ENCODE assay signal across 8 mouse cellular contexts in the genomic region with DNA sequence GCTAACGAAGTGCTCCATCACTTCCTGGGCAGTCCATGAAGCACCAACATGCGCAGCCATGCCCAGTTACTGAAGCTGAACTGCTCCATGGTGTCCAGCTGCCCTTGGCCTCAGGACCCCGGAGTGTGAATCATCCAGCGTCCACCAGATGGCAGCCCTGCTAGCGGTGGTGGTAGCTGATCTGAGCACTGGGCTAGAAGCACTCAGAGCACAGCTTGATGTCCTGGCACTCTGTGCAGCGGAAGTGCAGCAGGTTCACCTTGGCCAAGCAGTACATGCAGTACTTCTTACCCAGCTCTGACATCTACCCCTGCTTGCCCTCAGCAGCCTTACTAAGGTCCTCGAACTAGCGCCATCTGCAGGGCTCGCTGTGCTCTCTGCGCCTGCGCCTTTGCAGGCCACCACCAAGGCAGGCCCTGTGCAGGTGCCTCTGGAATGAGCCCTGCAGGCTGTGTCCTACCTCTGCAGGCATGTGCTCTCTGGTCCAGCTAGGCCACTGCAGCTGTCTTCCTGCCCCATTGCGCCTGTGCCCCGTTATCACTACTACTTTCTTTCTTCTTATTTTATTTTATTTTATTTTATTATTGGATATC.
DNase-seq lines count a peak whose midpoint lies in the region; ATAC-seq lines count a peak whose summit lies in the region.
"Not testable (repeated sequence)": the region's sequence is repeated elsewhere in the genome, so short reads cannot be mapped to it uniquely, and the experiment has no call there.

No protein-coding gene starts in this region.

- peak; percentile 79 for ATAC-seq in intestine, embryonic 16.5 days
- ATAC-seq in lung, embryonic 15.5 days (ENCODE audit: borderline replicate concordance, extremely low read depth, low FRiP score, low TSS enrichment) = peak; percentile 42; the same call in 1 of the 2 replicates
- ATAC-seq in midbrain, embryonic 11.5 days (ENCODE audit: low FRiP score) = peak; percentile 40; the same call in 1 of the 2 replicates

- not testable (repeated sequence) for H3K27ac ChIP-seq in intestine, embryonic 16.5 days (ENCODE audit: low read length); lung, embryonic 15.5 days; midbrain, embryonic 11.5 days (ENCODE audit: low read depth, low read length)

- 28% methylated on average over 11 of the region's 13 CpGs for WGBS in intestine, embryonic 16.5 days
- 34% methylated on average over 13 of the region's 13 CpGs for WGBS in lung, embryonic 15.5 days
- WGBS in midbrain, embryonic 11.5 days = 35% methylated on average over 10 of the region's 13 CpGs

- H3K4me3 ChIP-seq in intestine, embryonic 16.5 days (ENCODE audit: low read length); lung, embryonic 15.5 days; midbrain, embryonic 11.5 days (ENCODE audit: low read depth, low read length): not testable (repeated sequence)

- not testable (repeated sequence) for H3K4me1 ChIP-seq in intestine, embryonic 16.5 days (ENCODE audit: control insufficient read depth, insufficient read depth, low read length); lung, embryonic 15.5 days; midbrain, embryonic 11.5 days (ENCODE audit: control insufficient read depth, insufficient read depth, low read length)

- H3K36me3 ChIP-seq in intestine, embryonic 16.5 days (ENCODE audit: control insufficient read depth, insufficient read depth, low read length); lung, embryonic 15.5 days; midbrain, embryonic 11.5 days (ENCODE audit: control insufficient read depth, insufficient read depth, low read length): not testable (repeated sequence)

- H3K4me2 ChIP-seq in intestine, embryonic 16.5 days (ENCODE audit: low read depth, low read length); lung, embryonic 15.5 days; midbrain, embryonic 11.5 days: not testable (repeated sequence)

- H3K27me3 ChIP-seq in intestine, embryonic 16.5 days (replicated peaks; ENCODE audit: control insufficient read depth, insufficient read depth, low read length); lung, embryonic 15.5 days; midbrain, embryonic 11.5 days (ENCODE audit: control insufficient read depth, insufficient read depth, low read length): not testable (repeated sequence)

- peak; percentile 3 for DNase-seq in CD4-positive, CD25-positive, alpha-beta regulatory T cell, adult 2 months (ENCODE audit: low read depth, low spot score)
- peak; percentile 13 for DNase-seq in adrenal gland, postnatal 25 days
- peak; percentile 4 for DNase-seq in embryo, embryonic 9.5 days (ENCODE audit: extremely low spot score)
- peak; percentile 22 for DNase-seq in kidney, postnatal 14 days
- DNase-seq in midbrain, embryonic 11.5 days (ENCODE audit: low spot score, missing footprints) = not testable (repeated sequence)
- DNase-seq in thymus, adult 18-20 months = peak; percentile 17 to 22

- H3K9me3 ChIP-seq in intestine, embryonic 16.5 days (ENCODE audit: control insufficient read depth, low read length); lung, embryonic 15.5 days; midbrain, embryonic 11.5 days (ENCODE audit: control insufficient read depth, low read length): not testable (repeated sequence)

- not testable (repeated sequence) for H3K9ac ChIP-seq in intestine, embryonic 16.5 days (ENCODE audit: low read depth, low read length); lung, embryonic 15.5 days; midbrain, embryonic 11.5 days (ENCODE audit: low read length)
